In genomic region chr14:118808183-118808582, GRCm38 (mm10) we compare ENCODE assay signal across 1 mouse cellular context. TPM values are rescaled to one million over a fixed set of nuclear protein-coding genes. Genes with fewer than 3 reads are reported as not detected.
"Had no signal": no experiment of that assay in that cellular context is flagged by ENCODE, and none has a peak within 500 bp of the region (broad histone marks: within the 10 kb centered on the region; RNA-seq: fewer than 3 reads in every experiment).

No protein-coding gene starts in this region.

RNA-seq across cellular contexts. Expression of gene Cldn10, which starts 20.5 kb away (rescaled TPM):
- polyA plus RNA-seq: liver, adult 2 months had no signal
